Mouse (Mus musculus): ENCODE data around the gene Ifnz. TPM values are rescaled to one million over a fixed set of nuclear protein-coding genes. Genes with fewer than 3 reads are reported as not detected.
A peak's percentile ranks its signal among the peaks of the same experiment; 100 is the strongest.
"Not testable (repeated sequence)": the region's sequence is repeated elsewhere in the genome, so short reads cannot be mapped to it uniquely, and the experiment has no call there.

The Ifnz gene
- polyA plus RNA-seq, 1 experiment from 2014 or later: 0.46 TPM

- DNase-seq (ENCODE audit: low spot score): not testable (repeated sequence)
- peak; percentile 58 for TF ChIP-seq CTCF (IDR thresholded peaks at IDR 0.05; ENCODE audit: low read depth)
Observed at GRCm38 (mm10) chr4:88788402-88788801, 6.5 kb downstream of the Ifnz start, which contains the start of gene Gm13277. Gm13277 (plus strand) TSS chr4:88788632.

GRCm38 (mm10) chr4:88791250-88791649, 9.3 kb downstream of the Ifnz start, which contains the start of gene Gm13278:
Gm13278 (plus strand) TSS chr4:88791550.
- not testable (repeated sequence) for H3K4me2 ChIP-seq (ENCODE audit: low read length); H3K27me3 ChIP-seq (ENCODE audit: insufficient read depth, low read length); DNase-seq (ENCODE audit: low spot score); H3K27ac ChIP-seq; H3K9me3 ChIP-seq (replicated peaks; ENCODE audit: low read length); H3K9ac ChIP-seq (ENCODE audit: low read depth, low read length); ATAC-seq (replicated peaks; ENCODE audit: low FRiP score, low read depth); H3K4me1 ChIP-seq (replicated peaks; ENCODE audit: insufficient read depth, low read length); H3K36me3 ChIP-seq (ENCODE audit: insufficient read depth, low read length); H3K4me3 ChIP-seq (replicated peaks; ENCODE audit: low read depth, low read length)
- no CpG with 5 or more reads among the region's 28 CpGs for WGBS

More at GRCm38 (mm10) chr4:88788402-88788801, 6.5 kb downstream of the Ifnz start, which contains the start of gene Gm13277:
- not testable (repeated sequence) for H3K36me3 ChIP-seq (ENCODE audit: insufficient read depth, low read length); H3K9ac ChIP-seq (ENCODE audit: low read depth, low read length); H3K9me3 ChIP-seq (replicated peaks; ENCODE audit: low read length); ATAC-seq (replicated peaks; ENCODE audit: low FRiP score, low read depth); H3K4me1 ChIP-seq (replicated peaks; ENCODE audit: insufficient read depth, low read length); H3K4me2 ChIP-seq (ENCODE audit: low read length); H3K27me3 ChIP-seq (ENCODE audit: insufficient read depth, low read length); H3K27ac ChIP-seq; H3K4me3 ChIP-seq (replicated peaks; ENCODE audit: low read depth, low read length)
- WGBS: 0% methylated on average over 2 of the region's 28 CpGs

GRCm38 (mm10) chr4:88793936-88794675, 12.2 kb downstream of the Ifnz start, which contains the start of gene Gm13275:
Gm13275 (plus strand) TSS chr4:88794487.
- H3K4me2 ChIP-seq (ENCODE audit: low read length); H3K4me1 ChIP-seq (replicated peaks; ENCODE audit: insufficient read depth, low read length); DNase-seq (ENCODE audit: low spot score); H3K27me3 ChIP-seq (ENCODE audit: insufficient read depth, low read length); H3K36me3 ChIP-seq (ENCODE audit: insufficient read depth, low read length); H3K9me3 ChIP-seq (replicated peaks; ENCODE audit: low read length); H3K9ac ChIP-seq (ENCODE audit: low read depth, low read length); H3K27ac ChIP-seq; ATAC-seq (replicated peaks; ENCODE audit: low FRiP score, low read depth); H3K4me3 ChIP-seq (replicated peaks; ENCODE audit: low read depth, low read length): not testable (repeated sequence)
- TF ChIP-seq CTCF (IDR thresholded peaks at IDR 0.05; ENCODE audit: low read depth): peak; percentile 40; the same call in 1 of the 2 replicates
- 0% methylated on average over 10 of the region's 52 CpGs for WGBS

GRCm38 (mm10) chr4:88797097-88797496, 15.2 kb downstream of the Ifnz start, which contains the start of gene Gm13279:
Gm13279 (plus strand) TSS chr4:88797397.
- not testable (repeated sequence) for H3K4me2 ChIP-seq (ENCODE audit: low read length); H3K4me1 ChIP-seq (replicated peaks; ENCODE audit: insufficient read depth, low read length); H3K27me3 ChIP-seq (ENCODE audit: insufficient read depth, low read length); H3K36me3 ChIP-seq (ENCODE audit: insufficient read depth, low read length); H3K9me3 ChIP-seq (replicated peaks; ENCODE audit: low read length); H3K27ac ChIP-seq; H3K9ac ChIP-seq (ENCODE audit: low read depth, low read length); ATAC-seq (replicated peaks; ENCODE audit: low FRiP score, low read depth); H3K4me3 ChIP-seq (replicated peaks; ENCODE audit: low read depth, low read length); DNase-seq (ENCODE audit: low spot score)
- WGBS: no CpG with 5 or more reads among the region's 28 CpGs

GRCm38 (mm10) chr4:88799365-88799764, 17.4 kb downstream of the Ifnz start, which contains the start of gene Gm13285:
Gm13285 (plus strand) TSS chr4:88799665.
- not testable (repeated sequence) for H3K4me2 ChIP-seq (ENCODE audit: low read length); DNase-seq (ENCODE audit: low spot score); H3K27ac ChIP-seq; H3K27me3 ChIP-seq (ENCODE audit: insufficient read depth, low read length); H3K9me3 ChIP-seq (replicated peaks; ENCODE audit: low read length); H3K9ac ChIP-seq (ENCODE audit: low read depth, low read length); ATAC-seq (replicated peaks; ENCODE audit: low FRiP score, low read depth); H3K36me3 ChIP-seq (ENCODE audit: insufficient read depth, low read length); H3K4me3 ChIP-seq (replicated peaks; ENCODE audit: low read depth, low read length); H3K4me1 ChIP-seq (replicated peaks; ENCODE audit: insufficient read depth, low read length)
- 8% methylated on average over 5 of the region's 7 CpGs for WGBS

- H3K4me1 ChIP-seq (replicated peaks; ENCODE audit: insufficient read depth, low read length); H3K4me2 ChIP-seq (ENCODE audit: low read length); H3K36me3 ChIP-seq (ENCODE audit: insufficient read depth, low read length); H3K9ac ChIP-seq (ENCODE audit: low read depth, low read length); H3K27me3 ChIP-seq (ENCODE audit: insufficient read depth, low read length); ATAC-seq (replicated peaks; ENCODE audit: low FRiP score, low read depth); H3K9me3 ChIP-seq (replicated peaks; ENCODE audit: low read length); H3K4me3 ChIP-seq (replicated peaks; ENCODE audit: low read depth, low read length); DNase-seq (ENCODE audit: low spot score); H3K27ac ChIP-seq: not testable (repeated sequence)
- no CpG with 5 or more reads among the region's 29 CpGs for WGBS
Observed at GRCm38 (mm10) chr4:88802954-88803353, 21.0 kb downstream of the Ifnz start, which contains the start of gene Gm13287. Gm13287 (plus strand) TSS chr4:88803254.

- not testable (repeated sequence) for H3K4me1 ChIP-seq (replicated peaks; ENCODE audit: insufficient read depth, low read length); H3K4me3 ChIP-seq (replicated peaks; ENCODE audit: low read depth, low read length); DNase-seq (ENCODE audit: low spot score); H3K9ac ChIP-seq (ENCODE audit: low read depth, low read length); H3K36me3 ChIP-seq (ENCODE audit: insufficient read depth, low read length); H3K4me2 ChIP-seq (ENCODE audit: low read length); H3K27me3 ChIP-seq (ENCODE audit: insufficient read depth, low read length); ATAC-seq (replicated peaks; ENCODE audit: low FRiP score, low read depth); H3K9me3 ChIP-seq (replicated peaks; ENCODE audit: low read length); H3K27ac ChIP-seq
- no CpG with 5 or more reads among the region's 8 CpGs for WGBS
Observed at GRCm38 (mm10) chr4:88805231-88805630, 23.3 kb downstream of the Ifnz start, which contains the start of gene Gm13288. Gm13288 (plus strand) TSS chr4:88805531.

Measured in kidney, postnatal 0 days (tissue).